In genomic region chr13:55099726-55100478, GRCm38 (mm10) we compare ENCODE assay signal across 1 mouse cellular context.
TF ChIP-seq lines count a peak whose summit lies in the region.

Gene Uimc1, minus strand, starts transcription at chr13:55100300.

TF ChIP-seq in CH12.LX, 34 proteins besides CTCF, POLR2A, EP300 and RAD21 (continued from another document):
- no peak for TF ChIP-seq ZC3H11A (IDR thresholded peaks at IDR 0.05; ENCODE audit: low read depth, low read length)
- TF ChIP-seq NELFE (IDR thresholded peaks at IDR 0.05; ENCODE audit: low read depth, low read length): peak; percentile 93
- no peak for TF ChIP-seq E2F4 (IDR thresholded peaks at IDR 0.05; ENCODE audit: insufficient replicate concordance, low read depth, low read length)
- TF ChIP-seq PAX5 (IDR thresholded peaks at IDR 0.05; ENCODE audit: low read length): no peak
- no peak for TF ChIP-seq RCOR1 (conservative IDR thresholded peaks at IDR 0.05; ENCODE audit: low read depth, low read length)
- no peak for TF ChIP-seq MYC (IDR thresholded peaks at IDR 0.05; ENCODE audit: low read depth, low read length)
- 0 out of 2 replicates have a peak, but pooled peaks have one; percentile 5 for TF ChIP-seq SMC3 (IDR thresholded peaks at IDR 0.05; ENCODE audit: low read depth, low read length)
- no peak; the same call in 1 of the 2 replicates for TF ChIP-seq CHD1 (IDR thresholded peaks at IDR 0.05; ENCODE audit: low read depth, low read length)
- TF ChIP-seq ETS1 (conservative IDR thresholded peaks at IDR 0.05; ENCODE audit: low read depth, low read length): no peak
- TF ChIP-seq SIN3A (IDR thresholded peaks at IDR 0.05; ENCODE audit: low read length): peak; percentile 79
- no peak for TF ChIP-seq USF1 (IDR thresholded peaks at IDR 0.05; ENCODE audit: low read depth, low read length)
- TF ChIP-seq JUN (IDR thresholded peaks at IDR 0.05; ENCODE audit: insufficient read depth, low read depth, low read length): no peak
- no peak for TF ChIP-seq KAT2A (IDR thresholded peaks at IDR 0.05; ENCODE audit: insufficient replicate concordance, low read length)
- no peak for TF ChIP-seq MAFK (IDR thresholded peaks at IDR 0.05; ENCODE audit: insufficient replicate concordance, low read length)
- TF ChIP-seq GABPA (IDR thresholded peaks at IDR 0.05; ENCODE audit: insufficient replicate concordance, low read depth, low read length): no peak
- no peak for TF ChIP-seq ZNF384 (IDR thresholded peaks at IDR 0.05; ENCODE audit: low read depth, low read length)
- TF ChIP-seq ZKSCAN1 (IDR thresholded peaks at IDR 0.05; ENCODE audit: borderline replicate concordance, low read depth, low read length): no peak
- TF ChIP-seq NRF1 (IDR thresholded peaks at IDR 0.05; ENCODE audit: low read depth, low read length): peak; percentile 81
- no peak for TF ChIP-seq POLR2AphosphoS2 (IDR thresholded peaks at IDR 0.05; ENCODE audit: low read depth, low read length)
- TF ChIP-seq HCFC1 (IDR thresholded peaks at IDR 0.05; ENCODE audit: low read depth, low read length): peak; percentile 52
- peak; percentile 46; the same call in 1 of the 2 replicates for TF ChIP-seq MEF2A (IDR thresholded peaks at IDR 0.05; ENCODE audit: borderline replicate concordance, low read depth, low read length)
- TF ChIP-seq BHLHE40 (IDR thresholded peaks at IDR 0.05; ENCODE audit: low read depth, low read length): no peak
- TF ChIP-seq MAZ (IDR thresholded peaks at IDR 0.05; ENCODE audit: low read depth, low read length): 0 out of 2 replicates have a peak, but pooled peaks have one; percentile 35
- peak; percentile 76 for TF ChIP-seq TCF12 (IDR thresholded peaks at IDR 0.05; ENCODE audit: low read depth, low read length)
- TF ChIP-seq MXI1 (IDR thresholded peaks at IDR 0.05; ENCODE audit: low read depth, low read length): peak; percentile 67
TF ChIP-seq in CH12.LX: peak in this region for 13.
